Mouse (Mus musculus) adrenal gland, postnatal 36 days (tissue): Measurements from ENCODE around the gene Gas2. TPM values are rescaled to one million over a fixed set of nuclear protein-coding genes. Genes with fewer than 3 reads are reported as not detected.

Experiments
- DNase-seq, 2 experiments: peaks; one replicate each; pipeline ENCODE4 v3.0.0; 2021; ENCODE audit warnings: mixed read lengths in 1 of 2
- long read RNA-seq, 2 experiments: library from polyadenylated mRNA; stranded (forward); transcript quantifications; one replicate each; pipeline ENCODE4 v2.0.0; 2021; ENCODE audit warnings: borderline sequencing depth in 2 of 2
- total RNA-seq, 2 experiments: library from RNA; stranded (reverse); gene quantifications; 2 replicates each; pipeline ENCODE4 v1.2.3; 2021

The Gas2 gene
- 10 to 100 TPM; 41.4 to 54.1 TPM for total RNA-seq
- long read RNA-seq, experiment 1, partial matches to known transcripts, result 4 of 47 reads
- long read RNA-seq, experiment 1, other reads (novel, unspliced or antisense), result 36 of 47 reads
- long read RNA-seq, experiment 2, partial matches to known transcripts, result 4 of 15 reads
- long read RNA-seq, experiment 2, other reads (novel, unspliced or antisense), result 7 of 15 reads

GRCm38 (mm10) chr7:51861250-51862096 lies at the start of gene Gas2:
TSS of gene Gas2 (plus strand) at chr7:51862015.
- peak; percentile 91 to 93 for DNase-seq

DNA sequence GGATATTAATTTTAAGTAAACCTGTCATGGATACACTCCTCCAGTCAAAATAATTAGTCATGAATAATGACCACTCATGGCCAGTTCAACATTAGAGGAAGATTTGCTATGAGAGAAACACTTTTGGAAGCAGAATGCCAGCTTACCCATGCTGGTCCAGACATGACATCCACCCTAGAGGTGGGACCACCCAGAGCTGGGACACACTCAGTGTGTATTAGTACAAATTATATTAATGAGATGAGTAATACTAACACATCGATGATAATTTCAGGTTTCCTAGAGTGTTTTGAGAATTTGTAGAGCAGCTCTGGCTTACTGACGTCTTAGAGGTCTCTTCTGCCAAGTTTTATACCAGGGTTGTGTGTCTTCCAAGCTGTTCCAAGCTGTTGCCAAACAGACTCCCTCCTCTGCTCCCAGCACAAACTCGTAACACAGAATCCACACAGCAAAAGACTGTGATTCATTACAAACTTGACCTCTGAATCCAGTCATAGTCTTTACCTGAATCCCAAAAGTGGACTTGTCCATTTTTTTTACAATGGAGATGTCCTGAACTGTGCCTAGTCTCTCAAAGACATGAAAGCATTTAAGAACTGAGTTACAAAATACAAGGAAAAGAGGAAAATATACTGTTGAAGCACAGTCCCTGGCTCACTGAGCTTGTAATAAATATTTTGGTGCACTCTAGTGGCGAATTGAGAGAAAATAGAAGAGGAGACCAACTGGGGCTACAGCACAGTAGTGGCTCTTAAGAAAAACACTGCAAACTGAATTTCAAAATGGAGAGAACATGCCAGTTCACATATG lies 46.1 kb upstream of the Gas2 start:
- no peak for DNase-seq

DNA sequence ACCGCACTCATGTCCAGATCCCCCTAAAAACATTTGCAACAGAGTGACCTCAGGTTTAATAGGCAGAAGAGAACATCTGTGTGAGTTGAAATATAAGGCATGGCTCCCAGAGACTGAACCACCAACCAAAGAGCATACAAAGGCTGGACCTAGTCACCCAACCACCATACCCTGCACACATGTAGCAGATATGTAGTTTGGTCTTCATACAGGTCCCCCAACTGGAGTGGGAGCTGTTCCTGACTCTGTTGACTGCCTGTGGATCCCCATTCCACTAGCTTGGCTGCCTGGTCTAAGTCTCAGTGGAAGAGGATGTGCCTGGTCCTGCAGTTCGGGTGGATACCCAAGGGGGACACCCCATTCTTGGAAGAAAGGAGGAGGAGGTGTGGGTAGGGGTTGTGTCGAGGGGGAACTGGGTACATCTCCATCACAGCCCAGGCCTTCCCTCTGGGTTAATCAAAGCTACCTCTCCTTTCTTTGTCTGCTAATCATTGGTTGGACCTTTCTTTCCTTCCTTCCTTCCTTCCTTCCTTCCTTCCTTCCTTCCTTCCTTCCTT lies 45.5 kb upstream of the Gas2 start:
- no peak for DNase-seq

DNA sequence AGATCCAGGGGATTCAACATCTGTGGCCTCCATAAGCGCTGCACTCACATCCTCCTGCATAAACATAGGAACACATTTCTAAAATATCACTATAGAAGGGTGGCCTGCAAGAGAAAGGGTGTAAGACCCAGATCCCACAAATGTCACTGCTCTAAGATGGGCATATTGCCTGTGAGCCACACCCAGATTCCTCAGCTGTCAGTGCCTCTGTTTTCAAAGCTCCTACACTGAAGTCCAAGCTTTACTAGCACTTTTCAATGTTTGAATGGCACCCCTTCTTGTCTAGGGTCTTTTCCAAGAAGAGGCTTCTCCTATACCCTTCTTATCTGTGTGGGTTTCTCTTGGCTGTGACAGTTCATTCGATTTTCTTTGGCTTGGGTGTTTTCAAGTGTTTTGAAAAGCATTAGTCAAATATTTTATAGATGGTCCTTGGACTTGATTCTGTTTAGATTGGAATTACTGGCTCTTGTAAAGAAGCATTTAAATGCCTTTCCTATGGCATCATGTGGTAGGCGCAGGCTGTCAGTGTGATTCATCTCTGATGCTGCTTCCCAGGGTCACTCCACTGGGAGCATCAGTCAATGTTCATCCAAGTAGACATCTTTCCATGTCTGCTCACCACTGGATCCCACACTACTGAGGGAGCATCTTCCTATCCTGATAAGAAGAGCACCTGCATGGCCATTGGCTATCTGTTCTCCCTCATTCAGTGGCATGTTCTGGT lies 43.4 kb upstream of the Gas2 start:
- DNase-seq, result peak; percentile 15 to 21

GRCm38 (mm10) chr7:51819891-51820290 lies 41.9 kb upstream of the Gas2 start:
- no peak for DNase-seq

- no peak for DNase-seq
Measured at GRCm38 (mm10) chr7:51821467-51821866, 40.3 kb upstream of the Gas2 start.

DNA sequence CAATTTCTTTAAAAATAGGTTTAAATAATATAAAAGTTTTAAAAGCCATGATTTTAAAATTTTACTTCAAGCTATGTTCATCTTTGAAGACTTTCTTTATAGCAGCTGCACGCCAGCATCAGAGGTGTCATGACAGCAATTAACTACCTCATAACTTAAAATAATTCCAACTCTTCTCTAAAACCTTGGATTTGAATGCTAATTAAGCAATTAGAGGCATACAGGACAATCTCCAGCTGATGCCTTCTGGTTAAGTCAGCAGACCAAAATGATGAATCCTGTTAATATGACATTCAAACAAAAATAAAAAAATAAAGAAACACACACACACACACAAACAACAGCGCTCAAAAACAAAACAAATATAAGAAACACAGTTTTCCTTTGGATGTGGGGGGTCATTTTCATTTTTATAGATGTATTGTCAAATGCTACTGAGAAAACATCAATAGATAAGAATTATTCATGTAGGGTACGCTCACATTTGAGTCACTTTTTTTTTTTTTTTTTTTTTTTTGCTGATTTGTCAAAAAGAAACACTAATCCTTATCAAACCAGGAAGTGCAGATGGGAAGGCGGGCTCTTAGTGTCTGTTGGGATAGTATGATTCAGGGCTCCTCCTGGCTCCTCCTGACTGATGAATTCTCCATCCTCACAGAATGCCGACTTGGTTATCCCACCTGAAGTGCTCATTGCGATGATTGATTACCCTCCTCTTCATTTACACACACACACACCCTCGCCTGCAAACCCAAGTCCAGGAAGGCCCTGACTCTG lies 38.1 kb upstream of the Gas2 start:
- no peak for DNase-seq

- peak in 1 of 2 experiments; percentile 3 for DNase-seq
Measured at GRCm38 (mm10) chr7:51831917-51832316, 29.9 kb upstream of the Gas2 start.

DNA sequence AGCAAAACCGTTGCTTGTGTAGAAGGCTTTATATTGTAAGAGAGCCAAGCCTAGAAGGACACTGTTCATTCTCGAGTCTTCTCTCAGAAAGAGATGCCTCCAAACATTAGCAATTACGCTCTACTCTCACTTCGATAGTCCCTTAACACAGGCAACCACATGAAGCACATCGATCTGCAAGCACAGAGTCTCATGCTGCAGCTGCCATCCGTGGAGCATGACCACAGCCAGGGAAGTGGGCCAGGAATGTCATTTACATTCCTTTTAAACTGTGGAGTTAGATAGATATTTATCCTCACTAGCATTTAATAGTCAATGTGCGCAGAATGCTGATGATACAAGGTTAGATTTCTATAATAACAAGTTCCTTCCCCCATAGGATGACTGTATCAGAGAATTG lies 21.3 kb upstream of the Gas2 start:
- no peak for DNase-seq

GRCm38 (mm10) chr7:51850877-51851276 lies 10.9 kb upstream of the Gas2 start:
- DNase-seq, result no peak

- DNase-seq, result no peak
Measured at GRCm38 (mm10) chr7:51851890-51852507, 9.8 kb upstream of the Gas2 start.

GRCm38 (mm10) chr7:51862097-51862492 lies 280 bp downstream of the Gas2 start, which contains the start of gene Fancf:
TSS of gene Fancf (minus strand) at chr7:51862267.
- DNase-seq, result peak; percentile 96 to 98

GRCm38 (mm10) chr7:51862842-51863241 lies 1.0 kb downstream of the Gas2 start:
- DNase-seq, result no peak

DNA sequence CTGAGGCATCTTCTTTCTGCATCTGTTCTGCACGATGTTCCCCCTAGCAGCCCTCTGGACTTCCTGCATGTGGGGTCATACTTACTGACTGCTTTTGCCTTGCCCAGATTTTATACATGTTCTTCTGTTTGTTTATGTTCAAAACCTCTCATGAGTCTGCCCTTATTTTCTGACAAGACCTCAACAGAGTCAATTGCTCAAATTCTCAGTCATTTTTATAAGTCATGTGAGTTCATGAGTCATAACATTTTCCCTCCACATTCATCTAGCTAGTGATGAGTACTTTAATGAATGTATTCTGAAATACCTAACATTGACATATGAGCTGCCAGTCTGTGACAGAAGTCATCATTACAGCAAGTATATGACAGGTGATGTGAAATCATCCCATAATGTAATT lies 3.5 kb downstream of the Gas2 start:
- DNase-seq, result no peak

DNA sequence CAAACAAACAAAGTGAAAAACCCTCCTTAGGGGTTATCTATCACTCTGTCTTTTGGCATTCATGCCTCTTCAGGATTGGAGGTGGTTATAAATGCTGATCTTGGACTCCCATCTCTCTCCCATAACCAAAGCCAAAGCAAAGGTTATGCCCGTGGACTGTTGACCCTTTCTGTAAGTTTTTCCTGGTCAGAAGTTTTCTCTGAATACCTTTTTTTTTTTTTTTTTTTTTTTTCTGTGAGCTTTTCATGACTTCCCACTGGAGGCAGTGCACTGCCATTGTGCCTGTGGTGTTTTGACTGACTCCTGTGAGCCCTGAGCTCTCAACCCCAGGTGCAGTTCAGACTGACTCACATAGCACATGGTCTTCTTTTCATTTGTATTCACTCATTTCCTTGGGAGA lies 6.2 kb downstream of the Gas2 start:
- DNase-seq, result no peak

DNA sequence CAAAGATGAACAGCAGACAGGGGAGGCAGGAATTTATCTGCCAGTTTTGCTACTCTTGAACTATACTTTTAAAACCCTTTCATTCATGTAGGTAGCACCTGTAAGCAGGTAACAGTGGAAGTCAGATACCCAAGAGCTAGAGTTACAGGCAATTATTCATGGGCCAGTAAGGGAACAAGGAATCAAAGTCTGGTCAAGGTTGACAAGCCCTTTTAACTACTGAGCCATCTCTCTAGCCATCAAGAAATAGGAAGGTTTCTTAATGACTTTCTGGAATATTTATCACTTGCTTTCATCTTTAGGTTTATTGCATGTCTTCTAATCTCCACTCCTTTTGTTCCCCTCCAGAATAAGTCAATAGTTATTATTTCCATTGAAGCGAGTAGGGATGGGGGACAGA lies 10.2 kb downstream of the Gas2 start:
- no peak for DNase-seq

DNA sequence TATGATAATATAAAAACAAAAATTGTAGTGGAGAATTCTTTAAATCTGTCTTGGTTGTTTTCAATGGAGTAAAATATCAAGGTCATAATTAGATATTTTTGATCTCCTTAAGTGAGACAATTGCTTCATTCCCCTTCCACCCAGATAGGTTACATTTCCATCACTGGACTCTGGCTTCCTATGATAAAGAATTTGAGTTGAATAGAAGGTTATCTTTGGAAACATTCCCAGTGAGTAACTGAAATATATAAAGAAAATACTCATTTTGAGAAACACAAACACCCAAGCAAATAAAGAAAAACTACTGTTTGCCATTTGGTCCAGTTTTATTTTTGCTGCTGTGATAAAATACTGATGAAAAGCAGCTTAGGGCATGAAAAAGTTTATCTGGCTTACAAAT lies 10.8 kb downstream of the Gas2 start:
- no peak for DNase-seq

DNA sequence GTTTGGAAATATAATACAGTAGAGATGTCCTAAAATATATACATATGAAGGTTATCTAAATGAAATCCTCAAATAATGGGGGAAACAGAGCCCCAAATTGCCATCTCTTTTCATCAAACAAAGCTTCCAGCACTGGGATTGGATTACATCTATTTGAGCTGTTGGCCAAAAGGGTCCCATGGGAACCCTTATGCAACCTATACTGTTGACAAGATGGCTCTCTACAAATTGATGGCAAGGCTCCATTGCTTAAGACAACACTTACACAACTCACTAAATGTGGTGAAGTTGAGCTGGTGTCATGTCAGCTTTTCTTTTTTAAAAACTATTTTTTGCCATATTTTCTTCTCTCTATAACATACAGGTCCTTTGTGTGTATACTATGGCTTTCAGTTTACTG lies 14.5 kb downstream of the Gas2 start:
- no peak for DNase-seq

DNA sequence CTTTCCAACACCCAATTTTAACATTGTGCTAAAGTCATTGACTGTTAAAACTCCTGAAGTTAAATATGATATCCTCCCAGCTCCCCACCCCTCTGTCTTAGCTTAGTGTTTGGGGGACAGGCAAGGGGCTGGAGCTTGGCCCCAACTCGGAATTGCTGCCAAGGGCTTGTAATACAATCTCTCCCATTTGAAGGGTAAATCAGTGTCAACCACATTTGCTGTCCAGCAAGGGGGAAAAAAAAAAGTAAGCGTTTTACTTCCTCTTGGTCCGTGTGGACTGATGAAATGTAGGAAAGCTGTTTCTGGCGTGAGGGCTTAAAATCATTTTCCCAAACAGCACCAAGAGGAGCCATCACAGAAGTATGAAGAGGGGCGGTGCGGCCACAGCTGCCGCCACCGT lies 16.9 kb downstream of the Gas2 start:
- DNase-seq, result peak in 1 of 2 experiments; percentile 16

DNA sequence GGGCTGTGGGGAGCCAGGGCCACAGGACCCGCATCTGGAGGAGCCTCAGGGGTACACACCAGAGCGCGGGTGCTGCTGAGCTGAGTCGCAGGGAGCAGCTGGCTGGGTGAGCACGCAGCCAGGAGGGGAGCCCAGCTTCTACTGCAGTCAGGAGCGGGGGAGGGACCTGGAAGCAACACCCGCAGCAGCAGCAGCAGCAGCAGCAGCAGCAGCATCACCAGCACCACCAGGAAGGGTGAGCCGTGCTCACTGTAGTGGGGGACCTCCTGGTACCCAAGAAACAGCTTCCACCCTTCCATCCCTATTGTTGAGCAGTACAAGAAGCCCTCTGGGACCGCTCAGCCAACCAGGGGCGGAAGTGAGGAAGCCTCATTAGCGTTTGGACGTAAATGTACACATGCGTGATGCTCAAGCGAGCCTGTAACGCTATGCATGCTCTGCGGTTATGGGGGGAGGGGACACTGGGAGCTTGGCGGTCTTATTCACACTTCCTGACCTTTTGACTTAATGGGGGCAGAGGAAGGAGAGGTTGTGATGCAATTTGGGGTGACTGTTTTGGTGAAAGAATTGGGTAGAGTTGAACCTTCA lies 17.4 kb downstream of the Gas2 start:
- DNase-seq, result peak; percentile 58 to 71
